Mouse (Mus musculus): Measurements from ENCODE around the gene Gm17364. TPM values are rescaled to one million over a fixed set of nuclear protein-coding genes. Genes with fewer than 3 reads are reported as not detected.
"Not testable (repeated sequence)": the region's sequence is repeated elsewhere in the genome, so short reads cannot be mapped to it uniquely, and the experiment has no call there.

Gm17364 gene
- polyA plus RNA-seq, 1 experiment from 2014 or later: not detected

DNA sequence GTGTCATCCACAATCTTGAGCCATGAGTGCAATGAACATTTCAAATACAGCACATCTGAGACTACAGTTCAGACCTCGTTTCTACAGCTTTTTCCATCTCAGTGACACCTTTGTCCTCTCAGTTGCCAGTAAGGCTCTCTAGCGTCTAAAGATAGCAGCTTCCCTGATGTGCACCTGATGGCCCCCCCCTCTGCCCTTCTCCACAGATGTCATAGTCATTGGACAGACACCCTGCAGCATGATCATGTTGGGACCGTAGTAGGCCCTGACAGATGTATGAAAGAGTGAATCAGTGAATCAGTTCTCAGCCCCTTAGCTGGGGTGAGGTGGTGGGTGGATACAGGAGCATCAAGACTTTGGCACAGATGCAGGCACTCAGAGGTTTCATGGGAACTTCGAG is 15.9 kb downstream of the Gm17364 start:
- Histone ChIP-seq H3K4me1 (ENCODE audit: control insufficient read depth, insufficient read depth, low read length) (no peaks in the 10 kb centered on the region), H3K4me2 (ENCODE audit: low read depth) (no peak overlapping the region), H3K27me3 (ENCODE audit: control insufficient read depth, insufficient read depth, low read length) (no peaks in the 10 kb centered on the region), H3K9me3 (ENCODE audit: control insufficient read depth, low read length) (no peaks in the 10 kb centered on the region), H3K36me3 (ENCODE audit: control insufficient read depth, insufficient read depth, low read length) (no peaks in the 10 kb centered on the region), H3K4me3 (ENCODE audit: low read depth, low read length) (no peak overlapping the region), H3K9ac (ENCODE audit: low read length) (no peak overlapping the region), H3K27ac (ENCODE audit: low read depth, low read length) (no peak overlapping the region)
- DNase-seq (ENCODE audit: low spot score): no peak
- ATAC-seq (ENCODE audit: insufficient read depth, low FRiP score, low TSS enrichment): no peak
- WGBS: 85% methylated on average over 4 of the region's 4 CpGs

DNA sequence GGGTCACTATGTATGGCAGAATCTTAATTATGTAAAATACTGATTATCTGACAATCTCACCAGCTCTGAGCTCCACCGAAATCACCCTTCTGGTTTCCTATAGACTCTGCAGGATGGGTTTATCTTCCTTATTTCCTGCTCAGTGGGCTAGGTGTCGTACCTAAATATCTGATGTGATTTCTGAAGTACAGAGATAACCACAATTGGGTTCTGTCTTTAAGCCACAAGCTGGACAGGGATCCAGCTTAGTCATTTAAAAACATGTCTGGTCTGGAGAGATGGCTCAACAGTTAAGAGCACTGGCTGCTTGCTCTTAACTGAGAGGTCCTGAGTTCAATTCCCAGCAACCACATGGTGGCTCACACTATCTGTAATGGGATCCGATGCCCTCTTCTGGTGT is 16.8 kb downstream of the Gm17364 start:
- Histone ChIP-seq H3K4me2 (ENCODE audit: low read depth) (no peak overlapping the region), H3K9ac (ENCODE audit: low read length) (no peak overlapping the region), H3K27ac (ENCODE audit: low read depth, low read length) (no peak overlapping the region), H3K4me1 (ENCODE audit: control insufficient read depth, insufficient read depth, low read length) (no peaks in the 10 kb centered on the region), H3K9me3 (ENCODE audit: control insufficient read depth, low read length) (no peaks in the 10 kb centered on the region), H3K36me3 (ENCODE audit: control insufficient read depth, insufficient read depth, low read length) (no peaks in the 10 kb centered on the region), H3K27me3 (ENCODE audit: control insufficient read depth, insufficient read depth, low read length) (no peaks in the 10 kb centered on the region), H3K4me3 (ENCODE audit: low read depth, low read length) (no peak overlapping the region)
- WGBS: 90% methylated on average over 3 of the region's 3 CpGs
- ATAC-seq (ENCODE audit: insufficient read depth, low FRiP score, low TSS enrichment): no peak
- no peak for DNase-seq (ENCODE audit: low spot score)

DNA sequence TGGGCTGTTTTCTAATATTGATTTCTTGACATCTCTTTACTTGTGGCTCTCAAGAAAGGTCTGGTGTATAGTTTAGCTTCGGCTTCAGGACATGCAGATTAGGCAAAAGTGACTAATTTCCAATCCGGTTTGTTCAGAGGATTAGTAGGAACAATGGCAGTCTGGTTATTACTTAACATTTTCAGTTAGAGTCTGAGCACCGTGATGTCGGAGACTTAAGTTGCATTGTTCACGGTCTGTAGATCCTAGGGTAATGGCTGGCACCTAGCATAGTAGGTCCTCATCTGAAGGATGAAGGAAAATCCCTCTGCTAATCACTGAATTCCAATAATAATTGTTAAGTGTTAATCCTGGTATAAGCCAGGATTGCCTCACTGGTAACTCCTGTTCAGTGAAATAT is 17.7 kb downstream of the Gm17364 start:
- no peaks in the 10 kb centered on the region for H3K4me1 ChIP-seq (ENCODE audit: control insufficient read depth, insufficient read depth, low read length)
- H3K4me2 ChIP-seq (ENCODE audit: low read depth): no peak overlapping the region
- no peak overlapping the region for H3K4me3 ChIP-seq (ENCODE audit: low read depth, low read length)
- WGBS: 93% methylated on average over 5 of the region's 5 CpGs
- ATAC-seq (ENCODE audit: insufficient read depth, low FRiP score, low TSS enrichment): no peak
- H3K9me3 ChIP-seq (ENCODE audit: control insufficient read depth, low read length): no peaks in the 10 kb centered on the region
- DNase-seq (ENCODE audit: low spot score): no peak
- H3K36me3 ChIP-seq (ENCODE audit: control insufficient read depth, insufficient read depth, low read length): no peaks in the 10 kb centered on the region
- H3K9ac ChIP-seq (ENCODE audit: low read length): no peak overlapping the region
- no peak overlapping the region for H3K27ac ChIP-seq (ENCODE audit: low read depth, low read length)
- no peaks in the 10 kb centered on the region for H3K27me3 ChIP-seq (ENCODE audit: control insufficient read depth, insufficient read depth, low read length)

DNA sequence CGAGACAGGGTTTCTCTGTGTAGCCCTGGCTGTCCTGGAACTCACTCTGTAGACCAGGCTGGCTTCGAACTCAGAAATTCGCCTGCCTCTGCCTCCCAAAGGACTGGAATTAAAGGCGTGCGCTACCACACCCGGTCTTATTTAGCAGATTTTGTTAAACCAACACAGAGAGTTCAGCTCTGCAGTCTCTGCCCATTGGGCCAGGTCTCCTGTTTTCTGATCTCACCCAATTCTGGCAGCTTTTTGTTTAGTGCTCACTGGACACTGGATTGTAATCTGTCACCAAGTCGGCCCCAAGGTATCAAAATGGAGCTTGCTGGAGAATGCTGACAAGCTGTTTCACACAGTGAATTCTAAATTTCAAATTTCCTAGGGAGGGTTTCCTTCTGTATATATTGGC is 21.0 kb downstream of the Gm17364 start:
- Histone ChIP-seq H3K9ac (ENCODE audit: low read length) (no peak overlapping the region), H3K4me3 (ENCODE audit: low read depth, low read length) (no peak overlapping the region), H3K4me2 (ENCODE audit: low read depth) (no peak overlapping the region), H3K4me1 (ENCODE audit: control insufficient read depth, insufficient read depth, low read length) (0 out of 2 replicates have a peak, but pooled peaks cover 2% of the 10 kb centered on the region), H3K27ac (ENCODE audit: low read depth, low read length) (no peak overlapping the region), H3K36me3 (ENCODE audit: control insufficient read depth, insufficient read depth, low read length) (no peaks in the 10 kb centered on the region), H3K9me3 (ENCODE audit: control insufficient read depth, low read length) (no peaks in the 10 kb centered on the region), H3K27me3 (ENCODE audit: control insufficient read depth, insufficient read depth, low read length) (no peaks in the 10 kb centered on the region)
- ATAC-seq (ENCODE audit: insufficient read depth, low FRiP score, low TSS enrichment) (no peak), DNase-seq (ENCODE audit: low spot score) (no peak)
- WGBS: 91% methylated on average over 7 of the region's 7 CpGs

DNA sequence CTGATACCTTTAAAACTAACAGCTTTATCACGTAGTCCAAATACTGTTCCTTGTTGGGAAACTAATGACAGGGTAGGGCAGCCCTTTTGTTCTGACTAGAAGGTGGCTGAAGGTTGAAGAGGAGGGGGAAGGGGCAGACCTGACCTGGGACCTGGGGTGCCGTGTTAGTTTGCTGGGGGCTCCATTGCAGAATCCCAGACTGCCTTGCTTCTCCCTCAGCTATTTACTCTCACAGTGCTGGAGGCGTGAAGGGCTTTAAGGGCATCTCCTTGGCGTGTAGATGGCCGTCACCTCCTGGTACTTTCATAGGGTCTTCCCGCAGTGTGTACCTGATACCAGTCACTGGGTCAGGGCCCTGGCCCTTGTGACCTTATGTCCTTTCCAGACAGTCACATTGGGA is 21.6 kb downstream of the Gm17364 start:
- ATAC-seq (ENCODE audit: insufficient read depth, low FRiP score, low TSS enrichment): no peak

DNA sequence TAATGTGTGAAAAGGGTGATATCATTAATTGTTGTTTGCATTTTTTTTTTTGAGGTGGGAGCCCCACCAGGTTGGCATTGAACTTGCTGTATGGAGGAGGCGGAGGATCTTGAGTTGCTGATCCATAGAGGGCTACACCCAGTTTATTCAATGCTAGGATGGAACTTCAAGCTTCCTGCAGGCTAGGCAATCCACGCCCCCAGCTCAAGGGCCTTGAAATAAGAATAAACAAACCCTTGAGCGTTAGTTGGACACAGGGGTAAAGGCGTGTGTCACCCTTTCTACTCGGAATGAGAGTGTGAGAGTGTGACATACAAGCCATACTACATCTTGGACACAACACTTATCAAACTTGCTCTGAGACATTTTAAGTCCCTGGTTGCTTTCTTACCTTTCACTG is 22.1 kb downstream of the Gm17364 start:
- Histone ChIP-seq H3K27me3 (ENCODE audit: control insufficient read depth, insufficient read depth, low read length) (no peaks in the 10 kb centered on the region), H3K4me3 (ENCODE audit: low read depth, low read length) (no peak overlapping the region), H3K36me3 (ENCODE audit: control insufficient read depth, insufficient read depth, low read length) (no peaks in the 10 kb centered on the region), H3K9ac (ENCODE audit: low read length) (no peak overlapping the region), H3K9me3 (ENCODE audit: control insufficient read depth, low read length) (no peaks in the 10 kb centered on the region), H3K27ac (ENCODE audit: low read depth, low read length) (no peak overlapping the region), H3K4me2 (ENCODE audit: low read depth) (no peak overlapping the region), H3K4me1 (ENCODE audit: control insufficient read depth, insufficient read depth, low read length) (0 out of 2 replicates have a peak, but pooled peaks cover 2% of the 10 kb centered on the region)
- DNase-seq (ENCODE audit: low spot score) (no peak), ATAC-seq (ENCODE audit: insufficient read depth, low FRiP score, low TSS enrichment) (no peak)
- 86% methylated on average over 5 of the region's 5 CpGs for WGBS

More for the DNA sequence above, 21.6 kb downstream of the Gm17364 start:
- no peak overlapping the region for H3K9ac ChIP-seq (ENCODE audit: low read length)
- H3K4me1 ChIP-seq (ENCODE audit: control insufficient read depth, insufficient read depth, low read length): 0 out of 2 replicates have a peak, but pooled peaks cover 2% of the 10 kb centered on the region
- H3K27ac ChIP-seq (ENCODE audit: low read depth, low read length): no peak overlapping the region
- no peak overlapping the region for H3K4me3 ChIP-seq (ENCODE audit: low read depth, low read length)
- no peaks in the 10 kb centered on the region for H3K36me3 ChIP-seq (ENCODE audit: control insufficient read depth, insufficient read depth, low read length)
- DNase-seq (ENCODE audit: low spot score): no peak
- 82% methylated on average over 6 of the region's 6 CpGs for WGBS
- no peaks in the 10 kb centered on the region for H3K27me3 ChIP-seq (ENCODE audit: control insufficient read depth, insufficient read depth, low read length)
- no peaks in the 10 kb centered on the region for H3K9me3 ChIP-seq (ENCODE audit: control insufficient read depth, low read length)
- H3K4me2 ChIP-seq (ENCODE audit: low read depth): no peak overlapping the region

DNA sequence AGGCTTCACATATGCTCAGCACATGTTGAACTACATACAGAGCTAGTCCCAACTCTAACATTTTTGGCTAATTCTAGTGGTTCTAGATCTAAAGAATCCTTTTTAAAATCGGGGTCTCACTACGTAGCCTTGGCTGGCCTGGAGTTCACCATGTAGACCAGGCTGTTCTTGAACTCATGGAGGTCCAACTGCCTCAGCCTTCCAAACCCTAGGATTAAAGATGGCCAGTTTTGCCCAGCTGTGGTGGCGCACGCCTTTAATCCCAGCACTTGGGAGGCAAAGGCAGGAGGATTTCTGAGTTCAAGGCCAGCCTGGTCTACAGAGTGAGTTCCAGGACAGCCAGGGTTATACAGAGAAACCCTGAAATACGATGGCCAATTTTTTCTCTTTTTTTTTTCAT is 22.5 kb downstream of the Gm17364 start:
- not testable (repeated sequence) for DNase-seq (ENCODE audit: low spot score); H3K4me1 ChIP-seq (ENCODE audit: control insufficient read depth, insufficient read depth, low read length); H3K9ac ChIP-seq (ENCODE audit: low read length); H3K36me3 ChIP-seq (ENCODE audit: control insufficient read depth, insufficient read depth, low read length); H3K27me3 ChIP-seq (ENCODE audit: control insufficient read depth, insufficient read depth, low read length); H3K4me2 ChIP-seq (ENCODE audit: low read depth); H3K4me3 ChIP-seq (ENCODE audit: low read depth, low read length); H3K27ac ChIP-seq (ENCODE audit: low read depth, low read length); ATAC-seq (ENCODE audit: insufficient read depth, low FRiP score, low TSS enrichment); H3K9me3 ChIP-seq (ENCODE audit: control insufficient read depth, low read length)
- 93% methylated on average over 5 of the region's 5 CpGs for WGBS

DNA sequence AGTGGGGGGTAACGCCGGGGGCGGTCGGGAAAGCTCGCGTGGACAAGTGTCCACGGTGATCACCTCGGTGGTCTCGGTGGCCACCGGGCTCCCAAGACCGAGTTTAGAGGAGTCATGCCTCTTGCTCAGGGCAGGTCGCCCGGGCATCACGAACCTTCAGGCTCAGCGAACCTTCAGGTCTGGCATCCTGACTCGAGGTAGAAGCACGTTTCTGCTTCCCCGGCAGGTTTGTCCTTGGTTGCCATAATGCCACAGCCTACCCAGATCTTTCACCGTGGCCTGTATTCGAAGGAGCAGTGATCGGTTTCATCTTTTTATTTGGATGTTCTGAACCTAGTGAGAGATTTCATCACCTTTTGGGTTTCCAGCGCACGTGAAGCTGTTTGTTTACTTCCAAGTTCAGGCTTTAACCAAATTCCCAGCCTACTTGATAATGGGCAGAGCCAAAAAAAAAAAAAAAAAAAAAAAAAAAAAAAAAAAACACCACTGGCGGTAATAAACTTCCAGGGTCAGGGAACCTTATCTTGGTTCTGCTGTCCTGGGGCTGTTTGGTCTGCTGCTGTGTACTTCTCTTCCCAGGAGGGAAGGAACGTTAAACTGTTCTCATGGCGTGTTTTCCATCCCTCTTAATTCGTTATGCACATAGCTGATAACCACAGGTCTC is 23.3 kb downstream of the Gm17364 start:
- H3K9me3 ChIP-seq (ENCODE audit: control insufficient read depth, low read length): no peaks in the 10 kb centered on the region

More for the DNA sequence above, 23.3 kb downstream of the Gm17364 start:
- H3K36me3 ChIP-seq (ENCODE audit: control insufficient read depth, insufficient read depth, low read length): no peaks in the 10 kb centered on the region
- 0 out of 2 replicates have a peak, but pooled peaks cover 2% of the 10 kb centered on the region for H3K4me1 ChIP-seq (ENCODE audit: control insufficient read depth, insufficient read depth, low read length)
- H3K27ac ChIP-seq (ENCODE audit: low read depth, low read length): peak overlapping the region; percentile 82
- no peaks in the 10 kb centered on the region for H3K27me3 ChIP-seq (ENCODE audit: control insufficient read depth, insufficient read depth, low read length)
- DNase-seq (ENCODE audit: low spot score) (no peak), ATAC-seq (ENCODE audit: insufficient read depth, low FRiP score, low TSS enrichment) (no peak)
- H3K4me2 ChIP-seq (ENCODE audit: low read depth): peak overlapping the region; percentile 49
- 1% methylated on average over 27 of the region's 27 CpGs for WGBS
- H3K9ac ChIP-seq (ENCODE audit: low read length): peak overlapping the region; percentile 67
- peak overlapping the region; percentile 71 for H3K4me3 ChIP-seq (ENCODE audit: low read depth, low read length)

Data from neural tube, embryonic 11.5 days (tissue).